Mouse (Mus musculus) neural tube, embryonic 10.5 days (tissue): ENCODE data around the gene Cenpa.
"Not testable (repeated sequence)": the region's sequence is repeated elsewhere in the genome, so short reads cannot be mapped to it uniquely, and the experiment has no call there.

Experiments
- DNase-seq: peaks from one replicate; pipeline ENCODE4 v3.0.0-alpha.2; 2017; ENCODE audit warnings: low spot score; ENCODE audit errors: extremely low spot score

Gene Cenpa

DNA sequence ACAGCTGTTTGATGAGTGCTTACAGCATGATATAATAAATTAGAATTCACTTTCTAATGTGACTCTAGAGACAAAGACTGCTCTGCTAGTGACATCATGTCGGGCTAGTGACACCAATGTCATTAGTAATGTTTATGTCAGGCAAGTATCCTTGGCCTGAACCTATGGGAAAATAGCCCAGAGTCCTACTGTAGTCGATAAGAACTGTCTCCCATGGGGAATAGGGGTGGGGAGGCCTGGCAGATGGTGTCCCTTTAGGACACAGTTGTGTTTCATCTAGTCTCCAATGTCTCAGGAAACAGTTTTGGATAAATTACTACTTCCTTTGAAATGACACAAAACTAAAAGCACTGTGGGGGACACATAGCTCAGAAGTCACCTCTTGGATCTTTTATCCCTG is 20.5 kb upstream of the Cenpa start:
- DNase-seq = no peak

- DNase-seq = no peak
Observed at GRCm38 (mm10) chr5:30647396-30647795, 19.2 kb upstream of the Cenpa start.

DNA sequence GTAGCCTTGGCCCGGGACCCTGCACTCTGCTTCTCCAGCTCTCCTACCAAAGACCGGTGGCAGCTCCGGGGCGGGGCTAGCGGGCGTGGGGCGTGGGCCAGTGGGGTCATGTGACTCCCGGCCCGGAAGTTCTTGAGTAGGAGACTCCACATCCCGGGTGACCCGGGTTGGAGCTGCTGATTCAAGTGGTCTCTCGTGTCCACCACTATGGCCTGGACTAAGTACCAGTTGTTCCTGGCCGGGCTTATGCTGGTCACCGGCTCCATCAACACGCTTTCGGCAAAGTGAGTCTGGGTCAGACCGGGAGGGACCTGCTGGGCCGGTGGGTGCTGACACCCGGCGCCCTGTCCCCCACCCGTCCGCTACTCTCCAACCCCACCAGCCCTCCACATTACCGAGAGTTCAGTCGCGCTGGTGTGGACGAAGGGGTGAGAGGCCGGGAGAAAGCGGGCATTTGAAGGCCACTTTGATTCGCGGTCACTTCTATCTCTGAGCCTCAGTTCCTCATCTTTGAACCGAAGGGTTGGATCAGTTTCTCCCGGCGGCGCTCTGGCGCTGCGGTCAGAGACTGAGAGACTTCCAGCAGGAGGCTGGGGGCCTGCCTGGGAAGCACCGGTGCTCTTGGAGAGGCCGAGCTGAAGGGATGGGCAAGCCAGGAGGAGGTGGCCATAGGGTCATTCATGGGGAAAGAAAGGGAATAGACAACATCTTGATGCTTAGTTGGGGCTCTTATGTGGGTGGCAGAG is 18.6 kb upstream of the Cenpa start, which contains the start of gene Slc35f6:
Gene Slc35f6 (plus strand): TSS at position 119 of the 746 bp plus-strand sequence.
- peak; percentile 89 for DNase-seq

GRCm38 (mm10) chr5:30649558-30649957 is 17.0 kb upstream of the Cenpa start:
- DNase-seq = no peak

- no peak for DNase-seq
Observed at GRCm38 (mm10) chr5:30650756-30651155, 15.8 kb upstream of the Cenpa start.

DNA sequence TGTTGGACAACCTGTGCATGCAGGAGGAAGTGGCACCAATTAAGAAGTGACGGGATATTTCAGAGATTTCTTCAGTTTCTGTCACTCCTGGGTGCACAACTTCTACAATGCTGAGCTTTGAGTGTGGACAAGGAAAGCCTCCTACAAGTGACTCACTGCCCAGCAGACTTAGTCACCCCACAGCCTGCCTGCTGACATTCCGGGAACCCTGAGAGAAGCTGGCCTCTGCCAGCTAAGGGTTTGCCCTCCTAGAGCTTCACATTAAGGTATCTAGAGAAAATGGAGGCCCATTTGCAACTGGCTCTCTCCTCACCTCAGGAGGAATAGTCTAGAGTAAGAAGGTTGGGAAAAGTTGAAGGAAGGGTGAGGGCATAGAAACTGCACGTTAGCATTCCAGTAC is 15.0 kb upstream of the Cenpa start:
- DNase-seq = no peak

DNA sequence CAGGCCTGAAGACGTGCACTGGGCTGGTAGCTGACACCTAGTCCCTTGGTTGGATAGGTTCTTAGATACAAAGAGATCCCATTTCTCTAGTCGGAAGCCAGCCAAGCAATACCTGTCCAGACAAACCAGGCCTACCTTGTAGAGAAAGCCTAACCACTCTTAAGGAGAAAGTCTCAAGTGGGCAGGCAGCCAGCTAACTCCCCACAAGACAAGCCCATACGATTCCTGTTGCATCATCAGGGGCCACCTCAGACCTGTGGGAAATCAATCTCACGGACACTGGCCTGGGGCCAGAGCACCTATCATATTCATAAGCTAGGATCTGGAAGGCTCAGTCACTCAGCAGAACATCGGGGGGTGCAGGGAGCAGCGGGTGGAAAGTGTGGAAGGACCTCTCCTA is 13.3 kb upstream of the Cenpa start:
- no peak for DNase-seq

DNA sequence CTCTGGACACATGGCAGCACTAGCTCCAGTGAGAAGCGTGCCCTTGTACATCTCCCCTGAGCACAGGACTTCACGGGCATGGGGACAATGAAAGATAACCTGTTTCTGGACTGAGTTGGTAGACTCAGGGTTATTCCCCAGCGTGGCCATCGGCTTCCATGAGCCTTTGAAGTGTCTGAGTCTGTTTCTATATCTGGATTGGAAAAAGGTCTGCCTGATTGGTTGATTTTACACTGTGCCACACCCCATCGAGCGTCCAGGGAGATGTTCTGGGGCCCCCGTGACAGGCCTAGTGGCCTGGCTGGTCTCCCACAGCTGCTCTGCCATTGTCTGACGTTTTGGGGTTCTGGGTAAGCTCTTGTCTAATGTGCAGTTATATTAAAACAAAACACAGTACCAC is 11.5 kb upstream of the Cenpa start:
- DNase-seq = no peak

GRCm38 (mm10) chr5:30655526-30656195 is 10.9 kb upstream of the Cenpa start:
- DNase-seq = no peak

GRCm38 (mm10) chr5:30659042-30659441 is 7.5 kb upstream of the Cenpa start:
- DNase-seq = no peak

GRCm38 (mm10) chr5:30660278-30660677 is 6.3 kb upstream of the Cenpa start:
- DNase-seq = no peak

GRCm38 (mm10) chr5:30660813-30661212 is 5.8 kb upstream of the Cenpa start:
- no peak for DNase-seq

- DNase-seq = no peak
Observed at GRCm38 (mm10) chr5:30665360-30665759, 1.2 kb upstream of the Cenpa start.

DNA sequence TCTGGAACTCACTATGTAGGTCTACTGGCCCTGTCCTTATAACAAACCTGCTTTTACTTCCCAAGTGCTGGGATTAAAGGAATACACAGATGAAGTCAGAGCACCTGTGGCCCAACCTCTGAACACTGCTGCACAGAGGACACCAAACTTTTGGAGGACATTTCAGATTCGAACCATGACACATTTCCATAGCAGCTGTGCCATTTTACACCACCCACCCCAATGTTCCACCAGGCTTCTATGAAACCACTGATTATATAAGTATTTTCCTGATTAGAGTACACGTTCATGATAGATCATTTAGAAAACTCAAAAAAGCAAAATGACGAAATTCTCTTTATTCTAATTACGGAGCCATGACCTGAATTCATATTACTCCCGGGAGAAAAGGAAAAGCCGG is 609 bp upstream of the Cenpa start:
- DNase-seq = no peak

DNA sequence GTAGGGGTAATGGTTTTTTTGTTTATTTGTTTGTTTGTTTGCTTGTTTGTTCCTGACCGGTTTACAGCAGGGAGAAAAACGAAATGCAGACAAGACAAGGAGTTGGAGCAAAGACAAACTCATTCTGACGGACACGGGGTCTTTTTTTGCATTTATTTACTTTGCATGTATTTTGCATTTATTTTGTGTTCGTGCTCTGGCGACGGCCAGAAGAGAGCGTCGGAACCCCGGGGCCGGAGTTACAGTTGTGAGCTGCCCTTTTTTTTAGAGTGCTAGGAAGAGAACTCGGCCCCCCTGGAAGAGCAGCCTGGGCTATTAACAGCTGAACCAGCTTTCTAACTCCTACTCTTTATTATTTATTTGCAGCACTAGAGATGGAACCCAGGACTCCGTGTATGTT is 638 bp downstream of the Cenpa start:
- no peak for DNase-seq

DNA sequence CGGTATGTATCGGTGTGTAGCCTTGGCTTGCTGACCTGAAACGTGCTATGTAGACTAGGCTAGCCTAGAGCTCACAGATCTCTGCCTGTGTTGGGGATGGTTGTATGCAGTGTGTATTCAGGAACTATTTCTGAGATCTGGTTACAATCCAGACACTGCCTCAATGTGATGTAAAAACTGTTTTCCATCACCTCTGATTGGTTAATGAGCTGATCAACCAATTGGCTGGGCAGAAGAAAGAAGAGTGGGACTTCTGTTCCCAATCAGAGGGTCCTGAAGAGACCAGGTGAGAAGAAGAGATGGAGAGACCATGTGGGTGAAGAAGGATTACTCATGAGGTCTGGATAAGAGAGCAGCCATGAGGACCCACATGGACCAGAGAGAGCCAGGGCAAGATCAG is 1.1 kb downstream of the Cenpa start:
- no peak for DNase-seq

DNA sequence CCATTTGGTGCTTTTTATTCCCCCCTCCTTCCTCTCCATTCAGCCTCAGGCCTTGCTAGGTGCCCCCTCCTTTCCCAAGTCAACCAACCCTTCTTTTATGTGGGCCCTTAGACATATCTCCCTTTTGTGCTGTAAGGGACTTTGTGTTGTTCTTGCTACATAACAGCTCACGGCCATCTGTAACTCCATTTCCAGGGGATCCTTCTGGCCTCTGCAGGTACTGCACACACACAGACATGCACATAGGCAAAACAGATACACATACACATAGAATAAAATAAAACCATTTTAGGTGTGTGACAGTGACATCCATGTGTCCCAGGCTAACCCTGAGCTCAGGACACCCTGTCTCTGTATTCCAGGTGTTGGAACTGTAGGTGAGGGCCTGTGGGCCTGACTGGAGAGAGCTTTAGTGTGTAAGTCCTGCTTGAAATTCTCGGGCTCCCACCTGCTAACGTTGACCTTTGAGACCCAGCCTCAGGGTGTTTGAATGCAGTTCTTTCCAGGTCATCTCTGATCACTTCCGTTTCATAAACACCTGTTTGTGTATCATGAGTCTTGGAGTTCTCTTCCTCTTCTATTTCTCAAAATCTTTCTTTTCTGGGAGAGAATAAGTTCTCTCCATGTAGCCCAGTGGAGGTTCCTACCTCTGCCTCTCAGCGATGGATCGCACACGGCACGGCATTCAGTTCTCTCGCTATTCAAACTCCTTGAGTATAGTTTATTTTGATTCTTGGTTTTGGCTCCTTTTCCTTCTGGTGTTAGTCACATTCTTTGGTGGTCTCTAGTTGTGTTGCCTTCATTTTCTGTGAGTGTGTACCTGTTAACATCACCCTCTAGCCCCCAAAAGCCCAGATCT is 2.3 kb downstream of the Cenpa start:
- no peak for DNase-seq

DNA sequence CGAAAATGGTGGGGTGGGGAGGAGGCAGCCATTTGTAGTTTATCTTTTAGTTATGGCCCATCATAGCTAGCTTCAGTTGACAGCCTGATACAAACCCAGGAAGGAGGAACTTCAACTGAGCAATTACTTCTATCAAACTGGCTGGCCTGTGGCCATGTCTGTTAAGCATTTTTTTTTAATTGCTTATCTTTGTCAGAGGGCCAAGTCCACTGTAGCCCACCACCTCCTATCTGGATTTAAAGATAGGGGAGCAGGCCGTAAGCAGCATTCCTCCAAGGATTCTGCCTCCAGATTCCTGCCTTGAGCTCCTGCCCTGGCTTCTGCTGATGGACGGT is 2.9 kb downstream of the Cenpa start:
- no peak for DNase-seq

DNA sequence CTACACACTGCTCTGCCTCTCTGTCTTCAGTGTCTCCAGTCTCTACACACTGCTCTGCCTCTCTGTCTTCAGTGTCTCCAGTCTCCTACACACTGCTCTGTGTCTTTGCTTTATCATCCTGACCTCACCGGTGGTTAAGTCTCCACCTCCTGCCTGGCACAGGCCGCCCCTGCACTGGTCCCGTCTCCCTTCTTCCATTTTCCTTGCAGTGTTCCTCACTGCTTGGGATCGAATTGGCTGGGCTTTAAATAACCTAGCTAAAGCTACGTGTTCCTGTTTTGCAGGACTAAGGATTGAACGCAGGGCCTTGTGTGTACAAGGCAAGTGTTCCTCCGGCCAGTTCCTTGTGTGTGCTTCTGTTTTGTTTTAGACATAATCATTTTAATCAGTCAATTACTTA is 3.5 kb downstream of the Cenpa start:
- no peak for DNase-seq

GRCm38 (mm10) chr5:30674001-30674400 is 7.4 kb downstream of the Cenpa start:
- DNase-seq = no peak

DNA sequence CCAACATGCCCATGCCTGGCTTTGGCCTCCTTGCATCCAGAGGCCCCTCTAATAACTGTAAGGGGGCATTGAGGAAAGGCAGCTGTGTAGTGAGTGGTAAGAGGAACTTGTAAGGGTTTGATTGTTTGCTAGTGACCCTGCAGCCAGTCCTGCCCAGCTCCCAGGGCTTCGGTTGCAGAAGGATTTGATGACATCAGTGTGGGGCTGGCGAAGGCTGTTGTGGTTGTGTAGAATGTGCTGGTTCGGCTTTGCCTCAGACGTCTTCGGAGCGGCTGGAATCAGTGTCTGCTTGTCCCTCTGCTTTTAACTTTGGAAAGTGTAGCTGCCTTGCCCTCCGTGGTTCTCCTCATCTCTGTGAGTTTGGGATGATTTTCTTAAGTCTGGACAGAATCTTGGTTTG is 10.2 kb downstream of the Cenpa start:
- no peak for DNase-seq

DNA sequence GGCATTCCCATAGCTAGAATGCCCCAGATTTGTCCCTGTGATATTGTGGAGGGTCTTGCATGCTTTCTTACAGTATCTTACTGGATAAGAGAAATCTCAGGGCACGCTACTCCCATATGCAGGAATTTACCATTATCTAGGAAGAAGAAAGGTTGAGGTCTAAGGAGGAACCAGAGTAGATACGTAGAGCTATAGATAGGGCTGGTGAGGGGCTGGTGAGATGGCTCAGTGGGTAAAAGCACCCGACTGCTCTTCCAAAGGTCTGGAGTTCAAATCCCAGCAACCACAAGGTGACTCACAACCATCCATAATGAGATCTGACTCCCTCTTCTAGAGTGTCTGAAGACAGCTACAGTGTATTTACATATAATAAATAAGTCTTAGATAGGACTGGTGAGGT is 11.5 kb downstream of the Cenpa start:
- not testable (repeated sequence) for DNase-seq
